Mouse (Mus musculus) thymus, adult 2 months (tissue): ENCODE data around the gene Crtap.

Experiments used
- CTCF ChIP-seq: fragments of 200-500 bp; IDR thresholded peaks from 2 replicates; pipeline ENCODE4 v1.5.1; 2012; ENCODE audit warnings: mild to moderate bottlenecking, control low read depth, low read length, moderate library complexity, borderline replicate concordance; ENCODE audit not compliant: control insufficient read depth, poor library complexity, insufficient read depth; ENCODE audit errors: extremely low read depth
- POLR2A ChIP-seq: fragments of 200-500 bp; IDR thresholded peaks from 2 replicates; pipeline ENCODE4 v1.6.1; 2012; ENCODE audit warnings: mild to moderate bottlenecking, low read length, control low read depth, moderate library complexity; ENCODE audit not compliant: control insufficient read depth, poor library complexity, insufficient read depth; ENCODE audit errors: extremely low read depth

GRCm38 (mm10) chr9:114400588-114400948, 10.1 kb upstream of the Crtap start:
- TF ChIP-seq CTCF (no peak), POLR2A (no peak)
